Mouse (Mus musculus) cerebellum, adult 9-10 months (tissue): Measurements from ENCODE around the gene Sppl3.
"Not testable (repeated sequence)": the region's sequence is repeated elsewhere in the genome, so short reads cannot be mapped to it uniquely, and the experiment has no call there.

Source experiments
- DNase-seq: peaks from one replicate; pipeline ENCODE4 v3.0.0; 2022

The Sppl3 gene

DNA sequence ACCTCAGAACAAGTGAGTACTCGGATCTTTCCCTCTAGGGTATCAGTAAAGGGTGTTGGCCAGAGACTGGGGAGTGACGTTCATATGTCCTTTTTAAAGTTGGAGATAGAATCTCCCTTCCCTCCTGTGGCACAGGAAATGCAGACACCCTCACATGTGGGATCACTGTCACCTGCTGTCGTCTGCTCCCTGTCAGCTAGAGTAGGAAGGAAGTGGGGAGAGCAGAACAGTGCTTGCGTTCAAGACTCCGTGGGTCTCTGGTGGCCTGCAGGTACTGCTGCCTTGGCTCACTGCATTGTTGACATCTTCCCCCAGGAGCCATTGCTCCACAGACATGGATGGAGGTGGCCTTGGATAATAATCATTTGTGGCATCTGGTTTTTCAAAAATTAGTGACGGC is 72.6 kb downstream of the Sppl3 start:
- no peak for DNase-seq

GRCm38 (mm10) chr5:115085675-115086074 is 74.7 kb downstream of the Sppl3 start:
- no peak for DNase-seq

GRCm38 (mm10) chr5:115089592-115090268 is 78.8 kb downstream of the Sppl3 start:
- DNase-seq: no peak

DNA sequence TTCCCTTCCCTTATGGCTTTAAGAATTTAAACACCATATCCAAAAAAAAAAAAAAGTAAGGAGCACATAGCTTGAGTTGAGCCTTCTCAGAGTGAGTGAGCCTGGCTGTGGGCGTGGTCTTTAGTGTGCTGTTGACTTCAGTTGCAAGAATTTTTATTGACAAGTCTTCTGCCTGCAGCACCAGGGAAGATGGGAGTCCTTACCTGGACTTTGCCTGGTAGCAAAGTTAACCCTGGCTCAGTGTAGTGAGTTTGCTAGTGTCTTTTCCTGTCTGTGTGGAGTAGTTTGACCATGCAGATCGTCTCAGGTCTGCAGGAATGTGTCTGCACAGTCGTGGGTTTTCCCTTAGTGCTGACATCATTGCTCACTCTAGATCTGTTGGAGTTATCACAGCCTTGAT is 80.1 kb downstream of the Sppl3 start:
- DNase-seq: no peak

DNA sequence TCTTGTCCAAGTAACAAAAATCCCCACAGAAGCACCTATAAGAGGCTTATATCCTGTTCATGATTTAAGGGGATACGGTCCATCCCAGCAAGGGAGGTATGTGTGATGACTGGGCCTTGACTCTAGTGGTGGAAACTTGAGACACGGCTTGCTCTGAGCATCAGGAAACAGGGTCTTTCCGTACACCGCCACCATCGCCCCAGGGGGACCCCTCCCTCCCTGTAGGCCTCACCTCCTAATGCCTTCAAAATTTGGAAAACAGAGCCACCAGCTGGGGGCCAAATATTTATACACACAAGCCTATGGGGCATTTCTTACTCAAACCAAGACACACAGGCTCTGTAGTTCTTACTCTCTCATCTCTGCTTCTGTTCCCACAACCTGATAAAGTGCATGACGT is 80.8 kb downstream of the Sppl3 start:
- DNase-seq: no peak

DNA sequence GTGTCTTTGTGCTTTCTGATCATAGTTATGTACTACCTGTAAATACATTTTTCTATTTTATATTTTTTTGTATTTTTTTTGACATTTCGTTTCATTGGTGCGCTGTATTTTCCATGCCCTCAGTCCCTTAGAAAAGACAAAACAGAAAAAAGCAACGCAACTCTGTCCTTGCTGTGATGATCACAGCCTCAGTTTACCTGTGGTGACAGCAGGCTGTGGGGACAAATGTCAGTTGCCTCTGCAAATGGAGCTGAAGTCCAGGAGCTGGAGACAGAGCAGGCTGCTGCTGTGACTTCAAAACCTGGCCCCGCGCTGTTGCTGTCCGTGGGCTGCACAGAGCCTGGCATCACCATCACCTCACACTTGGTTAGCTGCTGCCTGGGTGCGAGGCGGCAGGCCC is 87.3 kb downstream of the Sppl3 start, which contains the start of gene Gm10401:
Gene Gm10401, minus strand, starts transcription at position 101 of the 400 bp plus-strand sequence.
- no peak for DNase-seq

- no peak for DNase-seq
These were observed 88.6 kb downstream of the Sppl3 start for GRCm38 (mm10) chr5:115099530-115099929.

DNA sequence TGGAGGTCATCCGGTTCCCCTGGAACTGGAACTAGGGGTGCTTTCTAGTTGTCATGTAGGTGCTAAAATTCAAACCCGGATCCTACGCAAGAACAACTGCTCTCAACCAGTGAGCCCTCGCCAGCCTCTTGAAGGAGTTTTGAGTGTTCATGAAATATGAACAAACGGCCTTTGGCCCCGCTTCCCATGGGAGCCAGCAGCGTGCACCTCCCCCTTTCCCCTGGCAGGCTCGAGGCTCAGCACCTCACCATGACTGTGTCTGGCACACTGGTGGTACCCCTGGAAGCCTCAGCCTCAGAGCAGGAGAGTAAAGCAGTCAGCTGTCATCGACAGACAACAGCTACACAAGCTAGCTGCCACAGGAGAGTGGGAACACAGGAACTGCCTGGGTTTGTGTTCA is 89.1 kb downstream of the Sppl3 start:
- no peak for DNase-seq

DNA sequence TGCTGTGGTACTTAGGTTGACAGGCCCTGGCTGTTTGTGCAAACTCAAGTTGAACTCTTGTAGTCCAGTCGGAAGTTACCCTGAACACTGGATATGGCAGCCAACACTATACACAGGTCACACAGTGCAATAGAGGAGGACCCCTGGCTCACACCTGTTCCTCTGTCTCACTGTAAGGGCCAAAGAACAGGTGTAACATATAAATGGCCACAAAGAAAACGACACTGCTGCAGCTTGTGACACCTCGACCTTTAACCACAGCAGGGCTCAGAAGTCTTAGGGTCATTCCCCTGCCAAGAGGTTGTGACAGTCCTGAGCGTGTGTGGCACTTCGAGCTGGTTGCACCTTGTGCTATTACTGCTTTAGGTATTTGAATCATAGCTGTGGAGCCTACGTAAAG is 89.5 kb downstream of the Sppl3 start:
- no peak for DNase-seq

DNA sequence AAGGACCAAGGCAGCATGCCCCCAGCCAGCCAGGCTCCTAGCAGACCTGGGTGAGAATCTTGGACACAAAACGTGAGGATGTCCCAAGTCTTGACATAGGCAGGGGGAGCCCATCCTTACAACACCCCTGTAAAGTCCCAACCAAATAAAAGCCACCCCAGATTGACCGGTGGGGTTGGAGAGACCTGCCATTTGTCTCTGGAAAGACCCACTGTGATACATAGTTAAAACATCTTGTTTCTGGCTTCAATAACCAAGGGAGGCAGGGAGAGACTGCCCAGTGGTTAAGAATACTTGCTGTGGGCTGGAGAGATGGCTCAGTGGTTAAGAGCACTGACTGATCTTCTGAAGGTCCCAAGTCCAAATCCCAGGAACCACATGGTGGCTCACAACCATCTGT is 91.3 kb downstream of the Sppl3 start:
- no peak for DNase-seq

- DNase-seq: not testable (repeated sequence)
These were observed 92.3 kb downstream of the Sppl3 start for GRCm38 (mm10) chr5:115103253-115103652.

DNA sequence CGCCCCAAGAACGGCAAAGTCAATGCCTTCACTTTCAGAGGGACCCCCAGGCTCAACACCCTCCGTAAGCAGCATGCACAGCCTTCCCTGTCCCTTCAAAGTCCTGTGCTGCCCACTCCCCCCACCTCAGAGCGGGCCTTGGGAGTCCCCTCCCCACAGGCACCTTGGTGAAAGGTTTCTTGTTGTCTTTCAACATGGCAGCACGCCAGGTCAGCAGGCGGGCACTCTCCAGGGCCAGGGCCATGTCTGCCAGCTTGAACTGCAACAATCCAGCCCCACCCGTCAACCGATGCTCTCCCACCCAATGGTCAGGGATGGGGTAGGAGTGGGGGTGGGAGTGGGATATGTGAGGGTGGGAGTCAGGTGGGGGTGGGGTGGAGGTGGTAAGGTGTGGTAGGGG is 100.2 kb downstream of the Sppl3 start:
- DNase-seq: no peak

GRCm38 (mm10) chr5:115113244-115113643 is 102.3 kb downstream of the Sppl3 start:
- DNase-seq: no peak

GRCm38 (mm10) chr5:115114501-115114900 is 103.6 kb downstream of the Sppl3 start:
- no peak for DNase-seq

GRCm38 (mm10) chr5:115116426-115116825 is 105.5 kb downstream of the Sppl3 start:
- no peak for DNase-seq

DNA sequence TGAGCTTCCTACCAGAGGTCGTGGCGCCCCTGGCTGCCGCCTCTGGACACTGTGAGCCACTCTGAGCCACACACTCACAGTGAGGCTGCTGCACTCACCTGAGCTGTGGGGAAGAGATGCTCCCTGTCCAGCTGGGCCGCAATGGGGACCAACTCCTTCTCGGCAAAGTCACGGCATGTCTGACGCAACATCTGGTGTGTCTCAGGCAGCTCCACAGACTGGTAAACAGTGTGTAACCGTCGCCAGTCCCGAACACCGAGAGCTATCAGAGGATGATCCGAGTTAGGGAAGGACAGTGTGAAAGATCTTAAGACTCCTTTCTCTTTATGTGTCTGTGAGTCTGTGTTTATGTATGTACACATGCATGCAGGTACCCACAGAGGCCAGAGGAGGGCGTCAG is 106.5 kb downstream of the Sppl3 start:
- no peak for DNase-seq

- no peak for DNase-seq
These were observed 108.1 kb downstream of the Sppl3 start, which contains the start of gene Acads for GRCm38 (mm10) chr5:115118961-115119570. Gene Acads (minus strand): TSS chr5:115119346.

DNA sequence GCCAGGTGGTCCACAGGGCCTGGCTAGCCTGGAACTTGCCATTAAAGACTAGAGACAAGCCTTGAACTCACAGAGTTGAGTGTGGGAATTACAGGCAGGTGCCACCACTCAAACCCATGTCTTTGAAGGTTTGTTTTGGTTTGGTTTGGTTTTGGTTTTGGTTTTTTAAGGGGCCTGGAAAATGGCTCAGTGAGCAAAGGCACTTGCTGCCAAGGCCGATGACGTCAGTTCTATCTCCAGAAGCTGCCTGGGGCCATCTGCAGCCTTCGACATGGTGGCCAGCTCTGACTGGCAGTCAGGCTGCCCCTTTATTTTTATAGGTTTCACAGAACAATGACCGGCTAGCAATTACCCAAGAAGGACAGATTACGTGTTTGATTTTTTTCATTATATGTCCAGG is 110.0 kb downstream of the Sppl3 start:
- peak; percentile 75 for DNase-seq

DNA sequence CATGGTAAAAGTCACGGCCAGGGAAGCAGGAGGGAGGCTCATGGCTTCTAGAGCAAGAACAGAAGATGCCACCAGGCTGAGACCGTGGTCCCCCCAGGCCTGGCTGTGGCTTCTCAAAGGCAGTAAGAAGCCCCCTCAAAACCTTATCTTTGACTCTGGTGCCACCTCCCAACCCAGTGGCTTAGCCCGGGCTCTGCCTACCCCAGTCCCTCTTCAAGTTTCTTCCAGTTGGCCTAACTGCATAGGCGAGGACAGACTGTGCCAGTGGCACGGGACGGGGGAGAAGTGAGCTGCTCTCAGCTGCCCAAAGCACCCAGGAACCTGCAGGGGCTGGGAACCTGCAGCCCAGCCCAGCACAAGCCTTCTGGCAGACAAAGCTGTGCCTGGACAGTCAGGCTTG is 113.8 kb downstream of the Sppl3 start:
- no peak for DNase-seq

- DNase-seq: peak; percentile 90
These were observed 114.4 kb downstream of the Sppl3 start for GRCm38 (mm10) chr5:115125211-115125871.

- DNase-seq: peak; percentile 45
These were observed 115.8 kb downstream of the Sppl3 start for GRCm38 (mm10) chr5:115126578-115127312.

DNA sequence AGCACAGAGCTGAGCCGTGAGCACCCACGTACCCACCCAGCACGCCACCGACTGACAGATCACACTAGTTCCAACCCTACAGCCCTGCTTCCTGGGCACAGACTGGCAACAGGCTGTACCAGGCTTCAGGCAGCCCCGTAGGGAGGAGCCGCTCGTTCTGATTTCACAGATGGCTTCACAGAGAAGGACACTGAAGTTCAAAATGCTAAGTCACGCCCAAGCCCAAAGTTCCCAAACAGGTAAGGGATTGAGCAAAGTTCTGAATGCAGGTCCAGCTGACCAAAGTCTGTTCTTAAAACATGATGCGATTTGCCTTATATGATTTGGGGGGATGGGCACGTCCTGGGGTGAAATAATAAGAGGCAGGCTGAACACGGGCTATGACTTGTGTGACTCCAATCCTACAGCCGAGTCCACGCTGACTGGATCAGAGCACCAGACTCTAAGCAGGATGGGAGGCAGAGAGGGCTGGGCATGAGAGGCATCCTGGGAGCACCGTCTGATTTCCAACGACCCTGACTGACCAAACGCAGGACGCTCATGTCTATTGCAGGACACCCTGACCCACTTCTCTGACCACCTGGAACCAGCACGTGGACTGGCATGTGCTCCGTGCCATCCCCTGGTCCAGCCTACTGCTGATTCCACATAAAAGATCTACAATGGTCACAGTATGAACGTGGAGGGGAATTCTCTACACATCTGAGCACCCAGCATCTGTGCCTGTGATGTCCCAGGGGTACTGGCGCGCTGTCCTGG is 116.7 kb downstream of the Sppl3 start:
- DNase-seq: peak; percentile 58

DNA sequence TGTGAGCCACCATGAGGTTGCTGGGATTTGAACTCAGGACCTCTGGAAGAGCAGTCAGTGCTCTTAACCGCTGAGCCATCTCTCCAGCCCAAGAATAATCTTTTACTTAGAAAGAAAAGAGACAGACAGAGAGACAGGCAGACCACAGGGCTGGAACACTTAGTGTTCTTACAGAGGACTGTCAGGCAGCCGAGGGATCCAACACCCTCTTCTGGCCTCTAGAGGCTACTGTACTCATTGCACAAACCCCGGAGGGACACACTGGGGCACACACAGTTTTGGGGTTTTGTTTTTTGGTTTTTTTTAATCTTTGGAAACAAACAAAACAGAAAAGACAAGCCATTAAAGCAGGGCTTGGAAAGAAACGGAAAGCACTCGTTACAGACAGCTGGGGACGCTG is 118.4 kb downstream of the Sppl3 start:
- no peak for DNase-seq
